Mouse (Mus musculus) mature B cell (primary cell): ENCODE results near the gene Glce.

ENCODE experiments used
- in situ Hi-C: fragments of 300-500 bp; cut with MboI; formaldehyde crosslinking; loops from 2 replicates; pipeline ENCODE4 v1.14.3; 2019

Gene Glce

DNA sequence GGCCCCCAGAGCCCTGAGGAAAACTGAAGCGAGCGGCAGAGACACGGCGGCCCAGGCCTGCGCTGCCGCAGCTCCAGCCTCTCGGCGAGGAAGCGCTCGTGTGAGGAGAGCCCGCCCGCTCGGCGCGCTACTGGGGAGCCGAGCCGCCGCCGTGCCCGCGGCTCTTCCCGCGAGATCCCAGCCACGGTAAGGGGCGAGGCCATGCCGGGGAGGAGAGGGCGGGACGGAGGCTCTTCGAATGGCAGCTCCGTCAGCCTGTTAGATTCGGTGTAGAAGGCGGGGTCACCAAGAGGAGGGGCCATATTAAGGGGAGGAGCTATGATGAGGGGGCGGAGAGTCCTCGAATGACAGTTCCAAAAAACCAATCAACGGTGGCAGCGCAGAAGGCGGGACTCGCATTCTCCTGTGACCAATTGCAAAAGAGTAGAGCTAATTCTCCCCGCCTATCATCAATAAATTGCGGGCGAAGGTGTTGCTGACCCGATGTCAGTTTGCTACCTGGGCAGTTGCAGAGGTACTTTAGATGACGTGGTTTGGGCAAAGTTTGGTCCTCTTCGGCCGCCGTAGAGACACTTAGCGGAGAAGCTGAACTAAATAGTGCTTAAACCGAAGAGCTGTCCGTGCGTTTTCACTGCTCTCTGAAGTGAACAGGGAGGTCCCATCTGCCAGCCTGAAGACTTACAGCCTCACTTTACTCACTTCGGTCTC lies at the start of gene Glce:
Gene Glce, minus strand, starts transcription at position 148 of the 708 bp plus-strand sequence.
- in situ Hi-C loops, result no loop called here

DNA sequence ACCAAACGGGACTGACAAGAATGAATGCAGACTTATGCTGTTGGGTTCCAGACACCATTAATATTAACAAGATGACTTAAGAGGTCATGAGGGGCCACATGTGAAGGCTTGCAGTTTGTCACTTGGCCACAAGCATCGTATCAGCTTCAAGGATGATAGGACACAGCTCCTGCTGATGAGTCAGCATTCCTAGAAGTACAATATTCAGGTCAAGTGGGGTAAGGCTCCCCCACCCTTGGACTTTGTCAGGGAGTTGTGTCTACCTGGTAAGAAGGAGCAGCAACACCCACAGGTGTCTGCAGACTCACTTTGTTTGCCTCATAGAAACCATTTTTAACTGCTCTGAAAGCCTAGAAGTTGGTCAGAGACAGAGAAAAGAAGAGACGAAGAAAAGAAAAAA lies 49.8 kb upstream of the Glce start:
- in situ Hi-C loops, result no loop called here

DNA sequence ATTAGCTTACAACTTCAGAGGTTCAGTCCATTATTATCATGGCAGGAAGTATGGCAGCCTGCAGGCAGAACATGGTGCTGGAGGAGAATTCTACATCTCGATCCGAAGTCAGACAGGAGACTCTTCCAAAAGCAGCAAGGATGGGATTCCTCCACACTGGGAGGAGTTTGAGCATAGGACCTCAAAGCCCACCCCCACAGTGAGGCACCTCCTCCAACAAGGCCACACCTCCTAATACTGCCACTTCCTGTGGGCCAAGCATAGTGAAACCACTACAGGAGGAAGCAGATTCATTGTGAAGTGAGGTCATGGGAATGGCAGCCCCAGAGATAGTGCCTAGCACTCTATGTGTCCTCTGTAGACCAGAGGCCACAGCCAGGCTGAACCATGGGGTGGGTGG lies 48.5 kb upstream of the Glce start:
- in situ Hi-C loops, result no loop called here

DNA sequence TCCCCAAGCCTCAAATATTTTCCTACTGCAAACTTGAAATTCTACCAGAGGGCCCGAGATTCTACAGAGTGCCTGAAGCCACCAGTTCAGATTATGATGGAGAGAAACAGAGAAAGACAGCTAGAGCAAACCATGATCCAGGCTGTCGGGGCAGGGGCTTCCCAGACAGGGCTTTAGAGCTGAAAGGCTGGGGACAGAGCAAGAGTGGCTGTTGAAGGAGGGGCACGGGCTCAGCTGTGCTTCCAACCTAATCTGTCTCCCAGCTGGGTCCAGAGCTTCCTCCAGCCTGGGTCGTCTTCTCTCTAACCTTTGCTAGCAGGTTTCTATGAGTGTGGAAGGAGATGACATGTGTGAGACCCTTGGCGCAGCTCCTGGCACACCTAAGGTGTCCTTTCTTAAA lies 44.2 kb upstream of the Glce start:
- in situ Hi-C loops, result no loop called here

DNA sequence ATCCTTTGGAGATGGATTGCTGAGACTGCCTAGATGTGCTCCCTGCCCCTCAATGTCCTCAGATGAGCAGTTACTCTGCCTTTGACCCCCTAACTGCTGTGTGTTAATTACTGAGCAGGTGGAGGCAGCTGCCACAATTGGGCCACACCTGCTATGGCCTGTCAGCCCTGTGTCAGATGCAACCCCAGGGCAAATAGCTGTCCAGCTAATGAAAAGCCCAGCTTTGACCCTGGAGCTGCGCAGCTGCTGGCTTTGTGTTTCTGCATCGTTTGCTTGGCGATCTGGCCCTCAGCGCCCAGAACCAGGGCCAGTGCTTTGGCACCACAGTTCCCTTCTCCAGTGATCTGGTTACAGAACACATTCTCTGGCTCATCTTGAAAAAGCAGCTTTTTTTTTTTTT lies 43.7 kb upstream of the Glce start:
- in situ Hi-C loops, result no loop called here

DNA sequence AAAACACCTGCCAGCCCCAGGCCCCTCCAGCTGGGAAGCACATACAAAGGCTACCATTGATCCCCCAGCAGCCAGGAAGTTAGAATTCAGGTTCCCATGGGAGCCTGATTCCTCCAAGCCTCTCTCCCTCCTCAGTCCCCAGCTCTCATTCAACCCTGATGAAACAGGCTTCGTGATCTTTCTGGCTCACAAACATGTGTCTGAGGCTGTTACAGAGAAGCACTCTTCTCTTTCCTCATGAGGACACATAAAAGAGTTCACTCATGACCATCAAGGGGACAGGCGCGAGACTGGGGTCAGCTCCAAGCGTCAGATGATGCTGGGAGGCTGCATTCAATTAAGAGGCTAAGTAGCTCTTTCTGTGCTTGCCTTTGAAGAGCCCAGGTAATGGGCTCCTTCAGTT lies 40.4 kb upstream of the Glce start:
- in situ Hi-C loops, result no loop called here

DNA sequence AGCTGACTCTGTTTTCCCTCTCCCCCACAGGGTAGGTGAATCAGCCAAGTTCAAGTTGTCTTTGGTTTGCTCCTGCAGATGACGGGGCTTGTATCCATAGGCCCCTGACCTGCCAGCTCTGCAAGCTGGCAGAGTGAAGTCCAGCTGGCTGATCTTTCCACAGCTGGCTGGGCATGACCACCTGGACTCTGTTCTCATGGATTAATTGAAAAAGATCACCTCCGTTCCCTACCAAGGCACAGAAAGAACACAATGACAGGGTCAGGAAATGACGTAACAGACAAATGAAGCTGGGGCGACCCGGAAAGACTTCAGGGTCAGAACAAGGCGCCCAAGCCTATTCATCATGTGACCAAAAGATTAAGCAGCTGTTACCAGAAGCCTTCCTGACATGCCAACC lies 38.3 kb upstream of the Glce start:
- in situ Hi-C loops, result no loop called here

DNA sequence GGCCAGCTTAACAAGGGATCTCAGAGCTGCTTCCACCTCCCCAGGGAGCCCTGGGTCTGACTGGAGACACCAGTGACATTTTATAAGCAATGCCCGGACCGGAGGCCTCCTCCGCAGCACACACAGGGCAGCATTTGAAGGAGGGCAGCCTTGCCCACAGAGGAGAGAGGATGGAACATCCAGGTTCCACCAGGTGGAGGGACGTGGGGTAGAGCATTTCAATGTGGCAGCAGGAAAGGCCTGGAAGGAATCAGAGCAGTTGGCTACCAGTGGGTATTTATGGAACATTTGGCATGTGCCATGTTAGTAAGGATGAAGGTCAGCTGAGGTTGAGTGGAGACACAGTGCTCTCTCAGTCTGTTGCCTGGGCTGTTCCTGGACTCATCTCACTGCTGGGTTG lies 36.3 kb upstream of the Glce start:
- in situ Hi-C loops, result no loop called here

DNA sequence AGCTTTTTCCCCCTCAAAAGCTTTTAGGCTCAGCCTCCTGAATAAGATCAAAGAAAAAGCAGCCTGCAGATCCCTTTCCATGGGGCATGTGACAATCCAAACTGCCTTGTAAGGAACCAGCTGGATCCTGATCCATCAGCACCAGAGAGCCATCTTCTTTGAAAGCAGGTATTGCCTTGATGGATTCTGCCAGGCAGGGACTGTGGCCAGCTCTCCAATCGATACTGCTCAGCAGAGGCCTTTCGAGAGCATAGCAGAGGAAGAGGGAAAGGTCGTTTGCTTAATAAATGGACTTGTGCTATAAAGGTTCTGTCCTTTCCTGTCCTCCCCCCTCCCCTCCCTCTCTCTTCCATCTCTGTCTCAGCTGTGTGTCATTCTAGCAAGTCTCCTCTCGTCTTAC lies 33.4 kb upstream of the Glce start:
- in situ Hi-C loops, result no loop called here

DNA sequence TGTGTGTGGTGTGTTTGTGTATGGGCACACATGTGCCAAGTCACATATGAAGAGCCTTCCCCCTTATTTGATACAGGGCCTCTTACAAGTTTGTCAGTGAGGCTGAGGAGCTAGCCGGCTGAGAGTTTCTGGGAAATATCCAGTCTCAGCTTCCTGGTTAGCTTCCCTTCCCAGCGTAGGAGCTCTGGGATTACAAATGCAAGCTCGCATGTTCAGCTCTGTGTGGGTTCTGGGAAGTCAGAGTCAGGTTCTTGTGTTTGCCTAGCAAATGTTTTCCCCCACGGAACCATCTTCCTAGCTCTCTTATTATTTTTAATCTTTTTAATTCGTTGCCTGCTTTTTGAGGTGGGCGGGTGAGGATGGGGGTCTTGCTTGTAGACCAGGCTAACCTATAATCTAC lies 32.9 kb upstream of the Glce start:
- in situ Hi-C loops, result no loop called here

DNA sequence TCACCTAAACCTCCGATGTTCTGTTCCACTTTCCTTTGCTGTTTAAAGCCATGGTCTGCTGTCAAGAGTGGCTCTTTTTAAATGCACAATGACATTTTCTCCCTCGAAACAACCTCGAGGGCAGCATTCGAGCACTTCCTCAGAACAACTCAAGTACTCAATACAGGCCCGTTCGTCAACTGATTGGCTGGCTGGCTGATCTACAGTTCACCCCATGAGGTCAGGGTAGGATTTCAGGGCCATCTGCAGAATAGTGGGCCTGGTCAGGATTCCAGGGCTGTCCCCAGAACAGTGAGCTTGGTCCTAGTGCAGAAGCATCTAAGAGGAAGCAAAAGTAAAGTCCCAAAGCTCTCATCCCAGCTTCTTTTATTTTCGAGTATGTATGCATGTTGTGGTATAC lies 32.5 kb upstream of the Glce start:
- in situ Hi-C loops, result no loop called here

DNA sequence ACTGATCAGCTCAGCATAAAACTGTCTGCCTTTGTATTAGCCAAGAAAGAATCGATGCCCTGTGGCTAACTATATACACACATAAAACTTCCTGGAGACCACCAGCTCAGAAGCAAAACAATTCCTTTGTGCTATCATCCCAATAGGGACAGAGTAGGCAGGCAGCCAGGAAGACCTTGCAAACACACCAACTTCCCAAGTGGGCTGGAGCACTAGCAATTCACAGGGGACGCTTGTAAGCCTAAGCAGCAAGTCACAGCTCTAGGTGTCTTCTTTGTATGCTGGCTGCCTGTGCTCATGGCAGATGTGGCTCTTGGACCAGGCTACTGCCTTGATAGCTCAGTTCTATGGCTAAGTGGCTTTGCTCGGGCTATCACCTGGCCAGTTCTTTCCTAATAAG lies 32.1 kb upstream of the Glce start:
- in situ Hi-C loops, result no loop called here

DNA sequence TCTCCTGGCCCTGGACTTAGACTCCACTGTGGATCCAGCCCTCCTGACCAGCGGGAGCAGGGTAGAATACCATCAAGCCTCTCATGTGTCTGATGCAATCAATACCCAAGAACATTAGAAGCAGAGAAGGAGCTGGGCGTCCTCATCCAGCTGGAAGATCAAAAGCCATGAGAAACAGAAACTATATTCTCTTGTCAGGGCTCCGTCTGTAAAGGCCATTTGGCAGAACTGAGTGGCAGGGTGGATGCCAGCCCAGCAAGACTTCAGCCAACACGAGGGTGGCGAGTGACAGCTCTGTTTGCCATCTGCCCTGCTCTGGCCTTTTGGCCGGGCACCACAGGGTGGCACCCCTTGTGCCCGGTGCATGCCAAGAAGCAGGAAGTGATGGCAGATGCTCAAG lies 30.8 kb upstream of the Glce start:
- in situ Hi-C loops, result no loop called here

DNA sequence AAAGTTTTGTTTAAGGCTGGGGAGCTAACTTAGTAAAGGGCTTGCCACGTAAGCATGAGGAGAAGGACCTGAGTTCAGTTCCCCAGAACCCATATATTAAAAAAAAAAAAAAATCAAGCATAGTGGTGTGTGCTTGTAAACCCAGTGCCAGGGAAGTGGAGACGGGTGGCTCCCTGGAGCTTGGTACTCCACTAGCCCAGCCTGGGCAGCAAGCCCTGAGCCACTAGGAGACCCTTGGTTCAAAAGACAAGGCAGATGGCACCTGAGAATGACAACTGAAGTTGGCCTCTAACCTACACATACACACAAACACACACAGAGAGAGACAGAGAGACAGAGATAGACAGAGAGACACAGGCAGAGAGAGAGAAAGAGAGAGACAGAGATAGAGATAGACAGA lies 30.1 kb upstream of the Glce start:
- in situ Hi-C loops, result no loop called here

DNA sequence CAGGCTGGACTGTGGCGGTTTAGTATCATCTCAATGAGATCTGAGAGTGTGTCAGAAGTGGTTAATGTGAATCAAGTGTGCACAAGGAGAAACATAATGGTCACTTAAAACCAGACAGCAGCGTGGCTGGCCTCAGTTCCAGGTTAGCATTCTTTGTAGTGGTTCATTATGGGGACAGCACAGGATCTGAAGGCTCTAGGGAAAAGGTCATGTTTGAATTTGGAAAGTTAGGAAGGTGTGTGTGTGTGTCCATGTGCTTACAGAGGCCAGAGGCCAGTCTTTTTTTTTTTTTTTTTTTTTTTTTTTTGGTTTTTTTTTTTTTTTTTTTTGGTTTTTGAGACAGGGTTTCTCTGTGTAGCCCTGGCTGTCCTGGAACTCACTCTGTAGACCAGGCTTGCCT lies 22.7 kb upstream of the Glce start:
- in situ Hi-C loops, result no loop called here

DNA sequence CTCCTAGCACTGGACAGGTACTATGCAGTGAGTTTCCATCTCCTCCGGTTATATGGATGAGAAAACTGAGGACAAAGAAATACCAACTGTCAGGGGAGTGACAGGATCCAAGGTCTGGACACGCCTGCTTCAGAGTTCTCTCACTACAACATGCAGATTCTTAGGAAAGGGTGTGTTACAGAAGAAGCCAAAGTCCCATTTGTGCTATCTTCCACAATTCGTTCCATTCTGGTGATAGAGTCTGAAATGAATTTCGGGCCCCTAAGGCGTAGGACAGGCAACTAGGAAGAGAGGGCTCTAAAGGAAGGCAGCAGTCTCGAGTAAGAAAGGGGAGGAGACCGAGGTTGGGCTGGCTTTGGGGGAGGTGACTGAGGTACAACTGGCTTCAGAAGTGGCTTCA lies 21.0 kb upstream of the Glce start:
- in situ Hi-C loops, result no loop called here

DNA sequence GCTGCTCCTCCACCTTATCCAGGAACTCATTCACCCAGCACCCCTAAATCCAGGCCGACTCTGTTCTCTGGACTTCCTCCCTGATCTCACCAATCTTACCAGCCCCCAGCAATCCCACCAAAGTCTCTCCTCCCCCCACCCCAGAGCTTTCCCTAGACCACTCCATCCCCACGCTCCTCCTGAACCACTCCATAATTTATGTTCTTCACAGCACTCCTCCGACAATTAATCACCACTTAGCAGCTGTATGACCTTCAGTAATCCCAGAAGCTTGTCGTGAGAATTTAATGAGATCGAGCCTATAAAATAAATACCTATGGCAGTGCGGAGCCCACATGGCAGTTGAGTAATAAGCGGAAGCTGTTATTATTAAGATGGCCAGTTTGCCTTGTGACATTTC lies 16.6 kb upstream of the Glce start:
- in situ Hi-C loops, result no loop called here

DNA sequence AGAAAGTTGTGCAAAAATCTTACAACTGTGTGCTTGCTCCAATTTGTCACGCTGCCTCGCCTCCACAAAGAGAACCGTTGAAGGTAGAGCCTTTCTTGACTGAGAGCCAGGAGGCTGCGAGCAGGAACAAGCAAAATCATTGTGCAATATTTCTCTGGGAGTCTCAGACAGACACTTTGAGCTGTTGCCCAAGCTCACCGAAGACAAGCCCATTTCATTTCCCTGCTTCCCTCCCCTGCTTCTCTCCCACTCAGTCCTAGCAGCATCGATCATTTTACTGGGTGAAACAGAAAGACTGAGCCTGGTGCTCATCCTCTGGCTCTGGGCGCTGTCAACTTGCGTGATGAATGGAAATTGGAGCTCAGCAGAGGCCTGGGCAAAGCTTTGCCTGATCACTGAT lies 14.8 kb upstream of the Glce start:
- in situ Hi-C loops, result no loop called here

DNA sequence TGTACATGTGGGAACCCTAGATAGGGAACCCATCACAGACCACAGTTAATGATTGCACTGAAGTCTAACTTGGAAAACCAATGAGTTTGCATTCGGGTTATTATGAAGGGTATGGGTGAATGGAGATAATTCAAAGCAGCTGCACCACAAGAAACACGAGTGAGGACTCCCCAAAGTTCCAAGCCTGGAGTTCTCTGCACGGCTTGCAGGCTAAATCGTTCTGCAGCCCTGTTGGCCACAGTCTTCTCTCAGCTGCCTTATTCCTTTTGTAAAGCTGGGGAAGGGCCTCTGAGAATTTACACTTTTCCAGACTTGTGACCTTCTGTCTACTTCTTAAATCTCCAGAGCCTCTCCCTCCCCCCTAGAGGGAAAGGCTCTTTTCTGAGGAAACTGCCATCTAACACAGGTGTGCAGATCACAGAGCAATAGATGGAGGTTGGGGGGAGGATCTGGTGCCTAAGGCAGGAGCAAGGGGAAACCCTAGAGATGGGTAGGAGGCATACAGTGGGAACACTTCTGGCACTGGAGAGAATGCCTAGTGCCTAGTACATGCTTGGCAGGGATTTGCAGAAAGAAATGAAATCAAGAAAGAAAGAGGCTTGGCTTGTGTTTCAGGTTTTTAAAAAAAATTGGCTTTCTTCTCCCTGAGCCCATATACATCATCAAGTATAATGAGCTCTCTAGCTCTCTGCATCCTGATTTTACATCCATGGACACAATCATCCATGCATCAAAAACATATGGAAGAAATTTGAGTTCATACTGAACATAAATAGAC lies 9.7 kb upstream of the Glce start:
- in situ Hi-C loops, result no loop called here

DNA sequence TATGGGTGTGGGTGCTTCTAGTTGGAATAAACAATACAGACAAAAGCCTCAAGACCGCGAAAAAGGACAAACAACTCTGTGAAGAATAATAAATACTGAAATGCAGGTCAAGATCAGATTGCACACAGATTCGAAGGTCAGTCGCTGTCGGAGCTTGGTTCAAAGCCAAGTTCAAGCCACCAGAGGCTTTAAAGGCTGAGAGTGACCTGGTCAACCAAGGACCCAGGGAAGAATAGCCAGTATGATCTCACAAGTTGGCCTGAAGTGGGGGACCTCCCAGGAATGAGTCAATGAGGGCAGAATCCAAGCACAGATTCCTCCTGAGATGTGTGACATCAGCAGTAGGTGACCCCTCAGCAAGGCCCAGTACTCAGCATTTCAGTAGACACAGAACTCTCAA lies 8.3 kb upstream of the Glce start:
- in situ Hi-C loops, result no loop called here

DNA sequence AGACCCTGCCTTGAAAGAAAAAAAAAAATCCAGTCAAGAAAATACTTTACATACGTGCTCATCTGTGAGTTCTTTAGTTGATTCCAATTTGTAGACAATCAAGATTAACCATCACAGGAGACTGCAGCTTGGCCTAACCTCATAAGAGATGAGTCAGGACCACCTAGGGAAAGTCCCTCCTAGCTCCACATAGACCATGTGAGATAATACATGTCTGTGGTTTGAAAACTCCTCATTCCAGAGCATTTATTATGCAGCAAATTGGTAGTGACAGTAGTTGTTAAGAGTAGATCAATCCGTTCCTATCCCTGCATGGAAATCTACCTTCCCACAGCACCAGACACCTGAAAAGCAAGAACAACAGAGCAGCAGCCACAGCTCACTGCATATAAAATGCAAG lies 5.6 kb upstream of the Glce start:
- in situ Hi-C loops, result no loop called here

DNA sequence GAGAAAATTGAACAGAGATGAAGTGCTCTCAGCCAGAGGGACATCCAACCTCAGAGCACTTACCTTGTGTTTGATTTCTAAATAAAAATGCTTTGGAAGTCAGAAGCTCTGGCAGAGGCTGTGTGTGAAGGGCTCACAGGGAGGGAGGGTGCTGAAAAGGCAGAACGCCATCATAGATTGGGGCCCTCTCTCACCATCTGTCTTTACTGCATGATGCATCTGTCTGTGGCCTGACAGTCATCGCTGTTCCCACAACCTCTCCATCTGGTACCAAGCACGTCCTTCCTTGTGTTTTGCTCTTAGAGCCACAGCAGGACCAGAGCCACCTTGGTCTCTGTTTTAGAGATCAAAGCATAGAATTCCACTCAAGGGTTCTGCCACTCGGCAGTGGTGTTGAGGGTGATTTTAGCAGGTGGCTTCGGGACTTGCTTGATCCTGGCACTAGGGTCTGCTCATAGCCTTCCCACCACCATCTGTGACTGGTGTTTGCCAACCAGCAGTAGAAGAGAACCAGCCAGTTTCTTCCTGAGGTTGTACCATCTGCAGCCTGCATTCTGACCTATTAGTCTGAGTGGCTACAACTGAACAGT lies 3.6 kb upstream of the Glce start:
- in situ Hi-C loops, result no loop called here

DNA sequence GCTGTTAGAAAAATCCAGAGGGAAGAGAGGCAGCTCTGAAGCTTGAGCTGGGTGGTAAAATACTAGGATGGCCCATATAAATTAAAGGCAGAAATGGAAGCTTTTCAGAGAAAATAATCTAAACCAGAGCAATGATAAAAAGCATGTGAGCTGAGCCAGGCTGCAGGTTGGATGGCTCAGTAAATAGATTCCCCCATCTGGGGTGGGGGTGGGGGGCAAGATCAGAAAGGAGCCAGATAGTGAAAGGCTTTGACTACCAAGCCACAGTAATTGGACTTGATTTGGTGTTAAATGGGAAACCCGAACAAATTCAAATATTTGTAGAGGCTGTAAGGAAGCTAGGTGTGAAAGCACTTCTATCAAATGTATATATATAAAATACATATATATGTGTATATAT lies 1.8 kb upstream of the Glce start:
- in situ Hi-C loops, result no loop called here
